Mouse (Mus musculus): Measurements from ENCODE around the gene Nrip1.
A peak's percentile ranks its signal among the peaks of the same experiment; 100 is the strongest.

The Nrip1 gene

GRCm38 (mm10) chr16:76372045-76372940, 1.3 kb downstream of the Nrip1 start:
- DNase-seq (ENCODE audit: low read depth), result peak; percentile 32

DNA sequence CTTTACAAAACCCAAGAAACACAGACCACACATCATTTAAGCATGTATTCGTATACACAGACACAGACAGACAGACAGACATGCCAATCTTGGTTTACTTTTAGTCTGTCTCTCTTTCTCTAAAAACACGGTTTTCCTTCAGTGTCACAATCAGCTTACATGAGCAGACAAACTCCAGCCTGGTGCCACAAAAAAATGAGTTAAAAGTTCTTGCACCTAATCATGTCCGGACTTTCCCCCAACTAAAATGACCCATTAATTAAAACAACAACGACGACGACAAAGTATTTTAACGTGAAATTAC, 2.1 kb downstream of the Nrip1 start:
- DNase-seq (ENCODE audit: low read depth), result no peak

DNA sequence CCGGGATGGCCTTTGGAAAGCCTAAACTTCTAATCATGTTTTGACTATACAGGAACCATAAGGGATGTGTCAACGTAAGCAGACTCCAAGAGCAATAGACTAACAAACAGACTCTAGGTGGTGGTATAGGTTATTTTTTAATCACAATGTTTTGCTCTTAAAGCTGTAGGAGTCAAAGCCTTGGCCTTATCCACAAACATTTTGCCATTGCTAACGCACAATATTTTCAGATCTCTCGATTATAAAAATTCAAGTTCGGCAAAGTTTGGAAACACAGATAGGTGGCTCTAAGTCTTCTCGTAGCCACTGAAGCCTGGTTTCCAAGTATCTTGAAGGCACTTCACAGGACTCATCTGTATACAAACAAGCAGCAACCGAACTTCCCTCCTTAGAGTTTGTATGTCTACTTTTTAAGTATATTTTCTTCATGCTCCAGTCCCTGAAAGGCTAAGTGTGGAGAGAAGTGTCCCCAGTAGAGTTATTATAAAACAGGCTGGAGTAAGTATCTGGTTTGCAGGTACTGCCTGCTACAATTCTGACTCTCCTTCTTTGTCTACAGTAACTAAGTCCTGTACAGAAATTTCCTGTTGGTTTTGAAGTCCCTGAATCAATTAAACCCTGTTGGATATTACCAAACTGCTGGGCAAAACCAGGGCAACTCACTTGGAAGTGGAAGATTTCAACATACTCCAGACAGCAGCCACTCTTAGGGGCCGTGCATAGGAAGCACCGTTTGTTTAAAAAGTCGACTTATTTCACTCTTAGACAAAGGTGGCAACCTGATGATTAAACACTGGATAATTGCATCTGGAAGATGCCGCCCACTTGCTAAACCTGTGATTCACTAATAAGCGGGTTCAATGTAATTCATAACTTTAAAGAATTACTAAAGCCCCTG, 2.7 kb downstream of the Nrip1 start:
- peak; percentile 42 for DNase-seq (ENCODE audit: low read depth)

- peak; percentile 67 for DNase-seq (ENCODE audit: low read depth)
These were observed 3.4 kb downstream of the Nrip1 start for GRCm38 (mm10) chr16:76370041-76370715.

- DNase-seq (ENCODE audit: low read depth), result no peak
These were observed 4.4 kb downstream of the Nrip1 start for GRCm38 (mm10) chr16:76369236-76369635.

- DNase-seq (ENCODE audit: low read depth), result no peak
These were observed 6.2 kb downstream of the Nrip1 start for GRCm38 (mm10) chr16:76367261-76367908.

DNA sequence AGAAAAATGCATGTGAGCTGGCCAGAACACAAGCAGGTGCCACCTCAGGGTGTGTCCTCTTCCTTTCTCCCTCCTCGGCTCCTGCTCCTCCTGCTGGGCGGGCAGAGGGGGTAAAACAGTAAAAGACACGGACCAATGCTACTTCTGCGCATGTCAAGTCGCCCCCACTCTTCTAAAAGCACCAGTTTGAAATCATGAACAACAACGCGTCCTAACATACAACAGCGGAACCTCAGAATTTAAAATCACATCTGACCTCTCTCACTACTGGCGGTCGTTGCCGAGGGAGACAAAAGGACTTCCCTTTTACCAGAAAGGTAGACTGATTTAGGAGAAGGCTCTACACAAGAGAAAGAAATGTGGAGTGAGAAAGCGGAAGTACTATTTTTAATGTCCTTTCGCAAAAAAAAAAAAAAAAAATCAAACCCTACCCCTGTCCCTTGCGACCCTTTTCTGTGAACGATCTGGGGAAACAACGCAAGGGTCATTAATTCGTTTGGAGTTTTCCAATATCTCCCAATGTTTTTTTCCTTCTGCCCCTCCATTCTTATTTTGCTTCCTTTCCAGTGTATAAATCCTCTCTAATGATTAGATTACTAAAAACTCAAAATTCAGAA, 7.7 kb downstream of the Nrip1 start:
- no peak for DNase-seq (ENCODE audit: low read depth)

- DNase-seq (ENCODE audit: low read depth), result no peak
These were observed 8.4 kb downstream of the Nrip1 start for GRCm38 (mm10) chr16:76365237-76365636.

- no peak for DNase-seq (ENCODE audit: low read depth)
These were observed 10.0 kb downstream of the Nrip1 start for GRCm38 (mm10) chr16:76363641-76364040.

DNA sequence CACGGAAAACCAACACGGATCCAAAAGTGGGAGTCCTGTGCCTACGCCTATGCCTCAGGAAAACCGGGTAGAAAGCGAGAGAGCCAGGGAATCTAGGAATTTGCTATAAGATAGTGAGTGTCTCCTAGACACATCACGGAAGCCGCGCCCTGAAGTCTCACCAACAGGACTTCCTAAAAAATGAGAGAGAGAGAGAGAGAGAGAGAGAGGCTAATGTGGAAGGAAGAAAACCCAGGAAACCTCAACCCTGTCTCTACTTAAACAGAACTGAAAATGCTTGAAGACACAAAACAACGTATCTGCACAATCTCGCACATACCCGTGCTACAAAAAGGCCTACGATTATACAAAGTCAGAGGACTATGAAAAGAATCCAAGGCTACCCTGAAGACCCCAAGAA, 10.6 kb downstream of the Nrip1 start:
- DNase-seq (ENCODE audit: low read depth), result no peak

DNA sequence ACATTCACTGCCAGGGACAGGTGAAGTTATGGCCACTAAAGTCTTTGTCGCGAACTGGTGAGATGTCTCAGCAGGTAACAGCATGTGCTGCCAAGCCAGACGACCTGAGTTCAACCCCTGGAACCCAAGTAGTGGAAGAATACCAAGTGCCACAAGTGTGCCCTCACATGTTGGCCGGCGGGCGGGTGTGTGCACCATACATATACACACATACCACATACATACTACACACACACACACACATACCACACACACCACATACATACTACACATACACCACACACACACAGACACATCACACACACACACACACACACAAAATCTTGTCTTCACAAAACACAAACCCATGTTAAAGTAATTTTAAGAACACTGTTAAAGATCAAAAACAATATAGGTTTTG, 13.2 kb downstream of the Nrip1 start:
- DNase-seq (ENCODE audit: low read depth), result no peak

- DNase-seq (ENCODE audit: low read depth), result no peak
These were observed 14.9 kb downstream of the Nrip1 start for GRCm38 (mm10) chr16:76358757-76359156.

DNA sequence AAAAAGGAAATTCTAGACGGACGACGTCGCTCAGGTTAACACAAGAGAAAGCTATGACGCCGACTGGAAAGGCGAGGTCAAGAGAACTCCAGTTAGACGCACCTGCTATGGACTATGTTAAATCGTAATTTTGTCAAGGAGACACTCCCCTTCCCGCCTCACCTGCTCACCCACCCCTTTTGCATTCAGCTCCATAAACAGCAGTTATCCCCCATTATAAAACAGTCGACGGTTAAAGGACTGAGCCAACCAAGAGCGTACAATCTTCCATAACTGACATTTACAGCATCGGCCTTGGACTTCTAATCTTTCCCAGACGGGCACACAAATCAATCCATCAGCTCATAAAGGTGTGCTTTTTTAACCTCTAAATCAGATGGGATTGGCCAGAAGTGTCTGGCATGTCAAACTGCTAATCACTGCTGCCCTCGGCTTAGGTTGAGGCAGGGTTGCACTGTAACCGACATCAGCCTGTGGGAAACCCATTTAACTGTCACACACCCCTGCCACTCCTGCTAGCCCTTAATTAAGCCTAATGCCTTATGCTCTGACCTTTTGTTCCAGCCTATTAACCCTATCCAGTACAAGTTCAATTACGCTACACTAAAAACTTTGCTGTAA, 15.4 kb downstream of the Nrip1 start:
- DNase-seq (ENCODE audit: low read depth), result no peak

DNA sequence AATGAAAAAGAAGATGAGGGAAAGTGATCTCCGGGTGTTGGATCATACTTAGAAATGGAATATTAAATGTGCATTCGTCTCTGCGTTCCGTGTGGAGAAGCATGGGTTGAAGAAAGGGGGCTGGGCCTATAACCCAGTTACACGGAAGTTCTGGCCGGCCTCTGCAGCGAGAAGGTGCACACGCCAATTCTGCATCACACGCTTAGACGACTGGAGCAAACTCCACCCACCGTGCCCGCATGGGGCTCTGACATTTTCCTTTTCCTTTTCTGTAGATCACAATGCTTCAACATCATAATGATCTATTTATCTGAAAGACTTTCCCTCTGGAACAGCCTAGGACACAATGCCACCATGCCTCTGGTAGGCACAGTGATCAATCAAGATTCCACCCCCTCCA, 16.5 kb downstream of the Nrip1 start:
- DNase-seq (ENCODE audit: low read depth), result no peak

DNA sequence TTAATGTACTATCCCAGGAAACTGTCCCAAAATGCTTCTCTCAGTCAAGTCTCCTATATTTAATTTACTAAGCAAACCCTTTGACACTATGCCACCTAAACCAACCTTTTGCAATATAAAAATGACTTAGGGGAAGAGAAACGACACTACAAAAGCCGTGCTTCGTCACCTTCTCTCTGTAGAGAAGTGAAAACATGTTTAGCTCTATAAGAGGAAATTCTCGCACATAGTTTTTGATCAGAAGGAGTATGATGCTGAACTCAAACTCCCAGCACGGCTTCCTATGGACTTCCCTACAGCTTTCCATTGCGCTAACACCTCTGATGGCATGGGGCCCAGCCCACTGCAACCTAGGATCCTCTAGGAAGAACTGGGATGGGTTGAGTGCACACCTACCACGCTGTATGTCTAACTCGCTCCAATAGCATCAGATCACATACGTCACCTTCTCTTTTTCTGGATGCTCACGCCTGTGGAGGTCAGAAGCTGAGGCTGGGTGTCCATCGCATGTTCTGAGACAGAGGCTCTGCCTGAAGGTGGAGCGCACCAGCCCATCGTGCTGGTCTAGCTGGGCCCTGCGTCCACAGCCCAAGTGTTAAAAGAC, 17.6 kb downstream of the Nrip1 start:
- no peak for DNase-seq (ENCODE audit: low read depth)

GRCm38 (mm10) chr16:76355267-76355666, 18.4 kb downstream of the Nrip1 start:
- no peak for DNase-seq (ENCODE audit: low read depth)

GRCm38 (mm10) chr16:76354841-76355240, 18.8 kb downstream of the Nrip1 start:
- DNase-seq (ENCODE audit: low read depth), result peak; percentile 53

DNA sequence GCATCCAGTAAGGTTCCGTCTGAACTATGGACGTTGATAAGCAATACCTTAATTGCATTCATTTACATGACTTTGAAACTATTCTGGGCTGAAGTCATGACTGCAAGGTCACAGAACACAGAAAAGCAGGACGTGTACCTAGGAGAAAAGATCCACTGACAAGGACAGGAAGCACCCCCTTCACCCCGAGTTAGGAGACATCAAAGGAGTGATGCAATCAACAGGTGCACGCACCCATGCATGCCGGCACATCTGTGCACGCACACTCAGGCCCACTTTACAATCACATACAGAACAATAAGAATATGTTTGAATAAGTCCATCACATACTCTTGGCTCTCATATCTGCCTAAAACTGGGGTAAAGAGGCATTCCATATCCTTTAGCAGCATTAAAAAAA, 19.3 kb downstream of the Nrip1 start:
- no peak for DNase-seq (ENCODE audit: low read depth)

DNA sequence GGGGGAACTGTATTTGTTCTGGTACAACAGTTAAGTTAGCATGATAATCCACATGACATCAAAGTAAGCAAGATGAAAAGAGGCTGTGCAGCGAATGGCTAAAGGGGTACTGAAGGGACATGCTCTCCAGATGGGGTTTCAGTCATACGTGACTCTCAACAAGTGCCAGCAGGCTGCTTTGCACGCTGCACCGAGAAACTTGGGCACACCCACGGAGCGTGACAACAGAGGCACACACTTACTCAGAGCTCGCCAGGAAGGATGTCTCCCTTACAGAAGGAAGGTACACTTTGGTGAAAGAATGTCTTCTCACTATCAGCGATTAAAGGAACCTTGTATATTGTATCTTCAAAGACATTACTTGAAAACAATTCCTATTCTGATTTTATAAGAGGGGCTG, 22.7 kb downstream of the Nrip1 start:
- DNase-seq (ENCODE audit: low read depth), result no peak

GRCm38 (mm10) chr16:76349053-76349452, 24.6 kb downstream of the Nrip1 start:
- no peak for DNase-seq (ENCODE audit: low read depth)

Measured in c-Kit-positive CD71-positive TER-119-negative erythroid progenitor cells, embryonic 14.5 days (primary cell).